Mouse (Mus musculus): Measurements from ENCODE around the gene Tgfa. TPM values are rescaled to one million over a fixed set of nuclear protein-coding genes. Genes with fewer than 3 reads are reported as not detected.

Gene Tgfa
- polyA plus RNA-seq, 1 experiment from 2014 or later = 7.2 TPM

GRCm38 (mm10) chr6:86160878-86161277, 34.1 kb upstream of the Tgfa start:
- Histone ChIP-seq H3K36me3 (ENCODE audit: control insufficient read depth, insufficient read depth, low read length) (no peaks in the 10 kb centered on the region), H3K27ac (ENCODE audit: low read length) (no peak overlapping the region), H3K27me3 (ENCODE audit: control insufficient read depth, insufficient read depth, low read length) (no peaks in the 10 kb centered on the region), H3K4me1 (ENCODE audit: control insufficient read depth, insufficient read depth, low read length) (peaks cover 6% of the 10 kb centered on the region), H3K9me3 (replicated peaks; ENCODE audit: control insufficient read depth, low read length) (no peaks in the 10 kb centered on the region), H3K9ac (ENCODE audit: low read length) (no peak overlapping the region), H3K4me2 (ENCODE audit: low read depth, low read length) (no peak overlapping the region), H3K4me3 (replicated peaks; ENCODE audit: low read length) (no peak overlapping the region)
- 54% methylated on average over 3 of the region's 3 CpGs for WGBS
- ATAC-seq (ENCODE audit: insufficient read depth, low FRiP score) = no peak

GRCm38 (mm10) chr6:86161586-86161985, 33.4 kb upstream of the Tgfa start:
- no peaks in the 10 kb centered on the region for H3K9me3 ChIP-seq (replicated peaks; ENCODE audit: control insufficient read depth, low read length)
- peaks cover 6% of the 10 kb centered on the region for H3K4me1 ChIP-seq (ENCODE audit: control insufficient read depth, insufficient read depth, low read length)
- no peak for ATAC-seq (ENCODE audit: insufficient read depth, low FRiP score)
- H3K9ac ChIP-seq (ENCODE audit: low read length) = no peak overlapping the region
- H3K4me3 ChIP-seq (replicated peaks; ENCODE audit: low read length) = no peak overlapping the region
- WGBS = 45% methylated on average over 7 of the region's 7 CpGs
- no peak overlapping the region for H3K4me2 ChIP-seq (ENCODE audit: low read depth, low read length)
- H3K27me3 ChIP-seq (ENCODE audit: control insufficient read depth, insufficient read depth, low read length) = no peaks in the 10 kb centered on the region
- no peak overlapping the region for H3K27ac ChIP-seq (ENCODE audit: low read length)
- H3K36me3 ChIP-seq (ENCODE audit: control insufficient read depth, insufficient read depth, low read length) = no peaks in the 10 kb centered on the region

- H3K27me3 ChIP-seq (ENCODE audit: control insufficient read depth, insufficient read depth, low read length) = no peaks in the 10 kb centered on the region
- ATAC-seq (ENCODE audit: insufficient read depth, low FRiP score) = no peak
- no peaks in the 10 kb centered on the region for H3K4me1 ChIP-seq (ENCODE audit: control insufficient read depth, insufficient read depth, low read length)
- H3K36me3 ChIP-seq (ENCODE audit: control insufficient read depth, insufficient read depth, low read length) = no peaks in the 10 kb centered on the region
- no peak overlapping the region for H3K9ac ChIP-seq (ENCODE audit: low read length)
- H3K27ac ChIP-seq (ENCODE audit: low read length) = no peak overlapping the region
- 59% methylated on average over 3 of the region's 3 CpGs for WGBS
- no peak overlapping the region for H3K4me3 ChIP-seq (replicated peaks; ENCODE audit: low read length)
- no peaks in the 10 kb centered on the region for H3K9me3 ChIP-seq (replicated peaks; ENCODE audit: control insufficient read depth, low read length)
- no peak overlapping the region for H3K4me2 ChIP-seq (ENCODE audit: low read depth, low read length)
These were observed 31.0 kb upstream of the Tgfa start for GRCm38 (mm10) chr6:86164028-86164427.

- H3K4me3 ChIP-seq (replicated peaks; ENCODE audit: low read length) = no peak overlapping the region
- WGBS = 73% methylated on average over 9 of the region's 9 CpGs
- H3K9ac ChIP-seq (ENCODE audit: low read length) = no peak overlapping the region
- no peak overlapping the region for H3K4me2 ChIP-seq (ENCODE audit: low read depth, low read length)
- ATAC-seq (ENCODE audit: insufficient read depth, low FRiP score) = no peak
- H3K36me3 ChIP-seq (ENCODE audit: control insufficient read depth, insufficient read depth, low read length) = no peaks in the 10 kb centered on the region
- H3K27me3 ChIP-seq (ENCODE audit: control insufficient read depth, insufficient read depth, low read length) = no peaks in the 10 kb centered on the region
- H3K4me1 ChIP-seq (ENCODE audit: control insufficient read depth, insufficient read depth, low read length) = no peaks in the 10 kb centered on the region
- no peak overlapping the region for H3K27ac ChIP-seq (ENCODE audit: low read length)
- no peaks in the 10 kb centered on the region for H3K9me3 ChIP-seq (replicated peaks; ENCODE audit: control insufficient read depth, low read length)
These were observed 28.6 kb upstream of the Tgfa start for GRCm38 (mm10) chr6:86166426-86166825.

GRCm38 (mm10) chr6:86167851-86168250, 27.2 kb upstream of the Tgfa start:
- Histone ChIP-seq H3K4me2 (ENCODE audit: low read depth, low read length) (no peak overlapping the region), H3K4me3 (replicated peaks; ENCODE audit: low read length) (no peak overlapping the region), H3K4me1 (ENCODE audit: control insufficient read depth, insufficient read depth, low read length) (no peaks in the 10 kb centered on the region), H3K9ac (ENCODE audit: low read length) (no peak overlapping the region), H3K36me3 (ENCODE audit: control insufficient read depth, insufficient read depth, low read length) (no peaks in the 10 kb centered on the region), H3K27ac (ENCODE audit: low read length) (no peak overlapping the region), H3K9me3 (replicated peaks; ENCODE audit: control insufficient read depth, low read length) (no peaks in the 10 kb centered on the region), H3K27me3 (ENCODE audit: control insufficient read depth, insufficient read depth, low read length) (no peaks in the 10 kb centered on the region)
- WGBS = 81% methylated on average over 5 of the region's 5 CpGs
- no peak for ATAC-seq (ENCODE audit: insufficient read depth, low FRiP score)

GRCm38 (mm10) chr6:86169166-86169565, 25.9 kb upstream of the Tgfa start:
- H3K9ac ChIP-seq (ENCODE audit: low read length) = no peak overlapping the region
- no peak for ATAC-seq (ENCODE audit: insufficient read depth, low FRiP score)
- no peaks in the 10 kb centered on the region for H3K9me3 ChIP-seq (replicated peaks; ENCODE audit: control insufficient read depth, low read length)
- WGBS = 45% methylated on average over 4 of the region's 4 CpGs
- H3K36me3 ChIP-seq (ENCODE audit: control insufficient read depth, insufficient read depth, low read length) = no peaks in the 10 kb centered on the region
- H3K4me3 ChIP-seq (replicated peaks; ENCODE audit: low read length) = no peak overlapping the region
- no peak overlapping the region for H3K27ac ChIP-seq (ENCODE audit: low read length)
- H3K27me3 ChIP-seq (ENCODE audit: control insufficient read depth, insufficient read depth, low read length) = no peaks in the 10 kb centered on the region
- no peaks in the 10 kb centered on the region for H3K4me1 ChIP-seq (ENCODE audit: control insufficient read depth, insufficient read depth, low read length)
- H3K4me2 ChIP-seq (ENCODE audit: low read depth, low read length) = no peak overlapping the region

GRCm38 (mm10) chr6:86176236-86176635, 18.8 kb upstream of the Tgfa start:
- no peaks in the 10 kb centered on the region for H3K9me3 ChIP-seq (replicated peaks; ENCODE audit: control insufficient read depth, low read length)
- H3K9ac ChIP-seq (ENCODE audit: low read length) = no peak overlapping the region
- WGBS = 52% methylated on average over 5 of the region's 5 CpGs
- no peak overlapping the region for H3K4me3 ChIP-seq (replicated peaks; ENCODE audit: low read length)
- H3K27ac ChIP-seq (ENCODE audit: low read length) = no peak overlapping the region
- H3K4me1 ChIP-seq (ENCODE audit: control insufficient read depth, insufficient read depth, low read length) = no peaks in the 10 kb centered on the region
- H3K4me2 ChIP-seq (ENCODE audit: low read depth, low read length) = no peak overlapping the region
- no peaks in the 10 kb centered on the region for H3K36me3 ChIP-seq (ENCODE audit: control insufficient read depth, insufficient read depth, low read length)
- no peak for ATAC-seq (ENCODE audit: insufficient read depth, low FRiP score)
- H3K27me3 ChIP-seq (ENCODE audit: control insufficient read depth, insufficient read depth, low read length) = no peaks in the 10 kb centered on the region

- 47% methylated on average over 6 of the region's 6 CpGs for WGBS
- no peak overlapping the region for H3K9ac ChIP-seq (ENCODE audit: low read length)
- no peak overlapping the region for H3K27ac ChIP-seq (ENCODE audit: low read length)
- no peaks in the 10 kb centered on the region for H3K4me1 ChIP-seq (ENCODE audit: control insufficient read depth, insufficient read depth, low read length)
- no peak overlapping the region for H3K4me3 ChIP-seq (replicated peaks; ENCODE audit: low read length)
- H3K9me3 ChIP-seq (replicated peaks; ENCODE audit: control insufficient read depth, low read length) = no peaks in the 10 kb centered on the region
- no peaks in the 10 kb centered on the region for H3K36me3 ChIP-seq (ENCODE audit: control insufficient read depth, insufficient read depth, low read length)
- H3K4me2 ChIP-seq (ENCODE audit: low read depth, low read length) = no peak overlapping the region
- H3K27me3 ChIP-seq (ENCODE audit: control insufficient read depth, insufficient read depth, low read length) = no peaks in the 10 kb centered on the region
- no peak for ATAC-seq (ENCODE audit: insufficient read depth, low FRiP score)
These were observed 18.3 kb upstream of the Tgfa start for GRCm38 (mm10) chr6:86176721-86177120.

- Histone ChIP-seq H3K4me1 (ENCODE audit: control insufficient read depth, insufficient read depth, low read length) (no peaks in the 10 kb centered on the region), H3K9me3 (replicated peaks; ENCODE audit: control insufficient read depth, low read length) (no peaks in the 10 kb centered on the region), H3K36me3 (ENCODE audit: control insufficient read depth, insufficient read depth, low read length) (no peaks in the 10 kb centered on the region), H3K9ac (ENCODE audit: low read length) (no peak overlapping the region), H3K4me2 (ENCODE audit: low read depth, low read length) (no peak overlapping the region), H3K27me3 (ENCODE audit: control insufficient read depth, insufficient read depth, low read length) (no peaks in the 10 kb centered on the region), H3K27ac (ENCODE audit: low read length) (no peak overlapping the region), H3K4me3 (replicated peaks; ENCODE audit: low read length) (no peak overlapping the region)
- WGBS = 89% methylated on average over 9 of the region's 9 CpGs
- no peak for ATAC-seq (ENCODE audit: insufficient read depth, low FRiP score)
These were observed 17.6 kb upstream of the Tgfa start for GRCm38 (mm10) chr6:86177331-86177982.

Data from stomach, embryonic 16.5 days (tissue).